Mouse (Mus musculus): ENCODE results near the gene Tnfsf15.

Tnfsf15 gene

GRCm38 (mm10) chr4:63742763-63743371 is 2.0 kb downstream of the Tnfsf15 start:
- DNase-seq (ENCODE audit: low read depth, low spot score), result no peak

GRCm38 (mm10) chr4:63742101-63742500 is 2.8 kb downstream of the Tnfsf15 start:
- no peak for DNase-seq (ENCODE audit: low read depth, low spot score)

- DNase-seq (ENCODE audit: low read depth, low spot score), result no peak
Observed at GRCm38 (mm10) chr4:63740761-63741160, 4.2 kb downstream of the Tnfsf15 start.

- no peak for DNase-seq (ENCODE audit: low read depth, low spot score)
Observed at GRCm38 (mm10) chr4:63740001-63740400, 4.9 kb downstream of the Tnfsf15 start.

GRCm38 (mm10) chr4:63739524-63739923 is 5.4 kb downstream of the Tnfsf15 start:
- DNase-seq (ENCODE audit: low read depth, low spot score), result no peak

- no peak for DNase-seq (ENCODE audit: low read depth, low spot score)
Observed at GRCm38 (mm10) chr4:63738364-63738997, 6.4 kb downstream of the Tnfsf15 start.

GRCm38 (mm10) chr4:63731299-63731698 is 13.6 kb downstream of the Tnfsf15 start:
- no peak for DNase-seq (ENCODE audit: low read depth, low spot score)

GRCm38 (mm10) chr4:63726727-63727126 is 18.2 kb downstream of the Tnfsf15 start:
- DNase-seq (ENCODE audit: low read depth, low spot score), result no peak

- DNase-seq (ENCODE audit: low read depth, low spot score), result no peak
Observed at GRCm38 (mm10) chr4:63725981-63726380, 18.9 kb downstream of the Tnfsf15 start.

- DNase-seq (ENCODE audit: low read depth, low spot score), result no peak
Observed at GRCm38 (mm10) chr4:63717922-63718643, 26.8 kb downstream of the Tnfsf15 start.

- no peak for DNase-seq (ENCODE audit: low read depth, low spot score)
Observed at GRCm38 (mm10) chr4:63711886-63712285, 33.0 kb downstream of the Tnfsf15 start.

- DNase-seq (ENCODE audit: low read depth, low spot score), result no peak
Observed at GRCm38 (mm10) chr4:63710431-63711220, 34.3 kb downstream of the Tnfsf15 start.

GRCm38 (mm10) chr4:63706279-63706971 is 38.5 kb downstream of the Tnfsf15 start:
- DNase-seq (ENCODE audit: low read depth, low spot score), result peak; percentile 34

GRCm38 (mm10) chr4:63704232-63704631 is 40.7 kb downstream of the Tnfsf15 start:
- no peak for DNase-seq (ENCODE audit: low read depth, low spot score)

GRCm38 (mm10) chr4:63703686-63704085 is 41.2 kb downstream of the Tnfsf15 start:
- DNase-seq (ENCODE audit: low read depth, low spot score), result no peak

GRCm38 (mm10) chr4:63702006-63702704 is 42.8 kb downstream of the Tnfsf15 start:
- no peak for DNase-seq (ENCODE audit: low read depth, low spot score)

GRCm38 (mm10) chr4:63699749-63700148 is 45.2 kb downstream of the Tnfsf15 start:
- no peak for DNase-seq (ENCODE audit: low read depth, low spot score)

GRCm38 (mm10) chr4:63696921-63697320 is 48.0 kb downstream of the Tnfsf15 start:
- no peak for DNase-seq (ENCODE audit: low read depth, low spot score)

- DNase-seq (ENCODE audit: low read depth, low spot score), result no peak
Observed at GRCm38 (mm10) chr4:63692351-63692750, 52.6 kb downstream of the Tnfsf15 start.

- no peak for DNase-seq (ENCODE audit: low read depth, low spot score)
Observed at GRCm38 (mm10) chr4:63687429-63687828, 57.5 kb downstream of the Tnfsf15 start.

GRCm38 (mm10) chr4:63686157-63686556 is 58.8 kb downstream of the Tnfsf15 start:
- DNase-seq (ENCODE audit: low read depth, low spot score), result no peak

Measured in brain, embryonic 18.5 days (tissue).